Mouse (Mus musculus): ENCODE measurements around the gene Rsph10b.

Rsph10b gene

GRCm38 (mm10) chr5:143989046-143989445 lies 56.2 kb downstream of the Rsph10b start:
- in situ Hi-C loops (cut with MboI; ENCODE audit: unreplicated experiment in 2 of 2) = no loop called here

- in situ Hi-C loops (cut with MboI; ENCODE audit: unreplicated experiment in 2 of 2) = no loop called here
Observed at GRCm38 (mm10) chr5:143990086-143990485, 57.3 kb downstream of the Rsph10b start.

GRCm38 (mm10) chr5:143992661-143993060 lies 59.8 kb downstream of the Rsph10b start:
- in situ Hi-C loops (cut with MboI; ENCODE audit: unreplicated experiment in 2 of 2) = no loop called here

GRCm38 (mm10) chr5:143993260-143993659 lies 60.4 kb downstream of the Rsph10b start:
- in situ Hi-C loops (cut with MboI; ENCODE audit: unreplicated experiment in 2 of 2) = no loop called here

GRCm38 (mm10) chr5:143993849-143994248 lies 61.0 kb downstream of the Rsph10b start:
- in situ Hi-C loops (cut with MboI; ENCODE audit: unreplicated experiment in 2 of 2) = no loop called here

- in situ Hi-C loops (cut with MboI; ENCODE audit: unreplicated experiment in 2 of 2) = no loop called here
Observed at GRCm38 (mm10) chr5:143994632-143995365, 62.0 kb downstream of the Rsph10b start.

- in situ Hi-C loops (cut with MboI; ENCODE audit: unreplicated experiment in 2 of 2) = no loop called here
Observed at GRCm38 (mm10) chr5:143999409-143999808, 66.6 kb downstream of the Rsph10b start.

GRCm38 (mm10) chr5:144002461-144003192 lies 69.8 kb downstream of the Rsph10b start:
- in situ Hi-C loops (cut with MboI; ENCODE audit: unreplicated experiment in 2 of 2) = loop anchor here (25.0 kb wide), 1 partner anchor 1110 kb away; the partner anchor contains the start of gene Arpc1b (in 2 of the 2)

- in situ Hi-C loops (cut with MboI; ENCODE audit: unreplicated experiment in 2 of 2) = loop anchor here (25.0 kb wide), 1 partner anchor 1099 kb away; the partner anchor contains the start of gene Arpc1b (in 2 of the 2)
Observed at GRCm38 (mm10) chr5:144013366-144014134, 80.7 kb downstream of the Rsph10b start.

- in situ Hi-C loops (cut with MboI; ENCODE audit: unreplicated experiment in 2 of 2) = loop anchor here (25.0 kb wide), 1 partner anchor 1098 kb away; the partner anchor contains the start of gene Arpc1b (in 2 of the 2)
Observed at GRCm38 (mm10) chr5:144014551-144015311, 81.9 kb downstream of the Rsph10b start, which contains the start of gene Ccz1. Ccz1 (minus strand) TSS chr5:144014877.

- in situ Hi-C loops (cut with MboI; ENCODE audit: unreplicated experiment in 2 of 2) = loop anchor here (25.0 kb wide), 1 partner anchor 1097 kb away; the partner anchor contains the start of gene Arpc1b (in 2 of the 2)
Observed at GRCm38 (mm10) chr5:144015312-144015650, 82.4 kb downstream of the Rsph10b start.

GRCm38 (mm10) chr5:144015845-144016244 lies 83.0 kb downstream of the Rsph10b start:
- in situ Hi-C loops (cut with MboI; ENCODE audit: unreplicated experiment in 2 of 2) = loop anchor here (25.0 kb wide), 1 partner anchor 1096 kb away; the partner anchor contains the start of gene Arpc1b (in 2 of the 2)

- in situ Hi-C loops (cut with MboI; ENCODE audit: unreplicated experiment in 2 of 2) = no loop called here
Observed at GRCm38 (mm10) chr5:144026620-144027263, 93.9 kb downstream of the Rsph10b start, which contains the start of gene Ocm. Ocm (minus strand) TSS chr5:144026670.

GRCm38 (mm10) chr5:144032491-144032890 lies 99.7 kb downstream of the Rsph10b start:
- in situ Hi-C loops (cut with MboI; ENCODE audit: unreplicated experiment in 2 of 2) = no loop called here

GRCm38 (mm10) chr5:144034567-144034966 lies 101.7 kb downstream of the Rsph10b start:
- in situ Hi-C loops (cut with MboI; ENCODE audit: unreplicated experiment in 2 of 2) = no loop called here

All from v-Abl transformed pro-B cells (cell line).